Mouse (Mus musculus): ENCODE results near the gene Reep6.

- TF ChIP-seq POLR2A (IDR thresholded peaks at IDR 0.05; ENCODE audit: low read depth, low read length) (no peak), CTCF (conservative IDR thresholded peaks at IDR 0.05; ENCODE audit: insufficient read depth, insufficient read length, low read depth, low read length) (no peak)
Measured at GRCm38 (mm10) chr10:80317011-80317410, 12.7 kb upstream of the Reep6 start.
